Mouse (Mus musculus) embryonic facial prominence, embryonic 11.5 days (tissue): Measurements from ENCODE around the gene Luc7l3. TPM values are rescaled to one million over a fixed set of nuclear protein-coding genes. Genes with fewer than 3 reads are reported as not detected.

Source experiments
- ATAC-seq: fragments of 200-750 bp; cut with Nextera tagmentation; replicated peaks from 2 replicates; pipeline ENCODE4 v1.8.0; 2017; ENCODE audit warnings: low read depth; ENCODE audit not compliant: insufficient number of reproducible peaks, low FRiP score, low TSS enrichment
- DNase-seq: peaks from one replicate; pipeline ENCODE4 v3.0.0-alpha.2; 2015; ENCODE audit warnings: low spot score
- H3K27ac ChIP-seq: fragments of 300-500 bp; sonication (generic); replicated peaks from 2 replicates; pipeline ENCODE4 v1.5.1; 2014; ENCODE audit warnings: mild to moderate bottlenecking, low read depth, low read length, control low read depth
- H3K27me3 ChIP-seq: fragments of 300-500 bp; sonication (generic); 2 replicates; pipeline ENCODE4 v1.6.1; 2014; ENCODE audit warnings: mild to moderate bottlenecking, low read length, moderate library complexity, mixed read lengths; ENCODE audit not compliant: control insufficient read depth, insufficient read depth
- H3K36me3 ChIP-seq: fragments of 300-500 bp; sonication (generic); replicated peaks from 2 replicates; pipeline ENCODE4 v1.6.1; 2014; ENCODE audit warnings: low read depth, mild to moderate bottlenecking, low read length, moderate library complexity, mixed read lengths; ENCODE audit not compliant: control insufficient read depth, insufficient read depth
- H3K4me1 ChIP-seq: fragments of 300-500 bp; sonication (generic); 2 replicates; pipeline ENCODE4 v1.6.1; 2014; ENCODE audit warnings: low read length, mixed read lengths; ENCODE audit not compliant: control insufficient read depth, insufficient read depth
- H3K4me2 ChIP-seq: fragments of 300-500 bp; sonication (generic); 2 replicates; pipeline ENCODE4 v1.6.1; 2014; ENCODE audit warnings: low read depth, mild to moderate bottlenecking, control low read depth, low read length, moderate library complexity
- H3K4me3 ChIP-seq: fragments of 300-500 bp; sonication (generic); 2 replicates; pipeline ENCODE4 v1.5.1; 2014; ENCODE audit warnings: low read depth, low read length, control low read depth
- H3K9ac ChIP-seq: fragments of 300-500 bp; sonication (generic); replicated peaks from 2 replicates; pipeline ENCODE4 v1.6.1; 2014; ENCODE audit warnings: mild to moderate bottlenecking, control low read depth, low read length
- H3K9me3 ChIP-seq: fragments of 300-500 bp; sonication (generic); replicated peaks from 2 replicates; pipeline ENCODE4 v1.6.1; 2016; ENCODE audit warnings: mild to moderate bottlenecking, low read length, inconsistent platforms, mixed read lengths; ENCODE audit not compliant: control insufficient read depth
- WGBS: fragments of 180-500 bp; shearing (Covaris S2); extraction: QIAGEN DNeasy Blood & Tissue Kit; methylation state at CpG from one replicate; pipeline ENCODE4 v1.1.7; 2014; 5-methylcytosine and 5-hydroxymethylcytosine counted together
- polyA plus RNA-seq: library from polyadenylated mRNA; unstranded; fragments of >200 nt; fragmentation: Nextera tagmentation; extraction: Ambion mirVana; gene quantifications from 2 replicates; pipeline ENCODE4 v1.2.1, GENCODE M21; 2014

Luc7l3 gene
- polyA plus RNA-seq, 1 experiment from 2014 or later, result 126 TPM

DNA sequence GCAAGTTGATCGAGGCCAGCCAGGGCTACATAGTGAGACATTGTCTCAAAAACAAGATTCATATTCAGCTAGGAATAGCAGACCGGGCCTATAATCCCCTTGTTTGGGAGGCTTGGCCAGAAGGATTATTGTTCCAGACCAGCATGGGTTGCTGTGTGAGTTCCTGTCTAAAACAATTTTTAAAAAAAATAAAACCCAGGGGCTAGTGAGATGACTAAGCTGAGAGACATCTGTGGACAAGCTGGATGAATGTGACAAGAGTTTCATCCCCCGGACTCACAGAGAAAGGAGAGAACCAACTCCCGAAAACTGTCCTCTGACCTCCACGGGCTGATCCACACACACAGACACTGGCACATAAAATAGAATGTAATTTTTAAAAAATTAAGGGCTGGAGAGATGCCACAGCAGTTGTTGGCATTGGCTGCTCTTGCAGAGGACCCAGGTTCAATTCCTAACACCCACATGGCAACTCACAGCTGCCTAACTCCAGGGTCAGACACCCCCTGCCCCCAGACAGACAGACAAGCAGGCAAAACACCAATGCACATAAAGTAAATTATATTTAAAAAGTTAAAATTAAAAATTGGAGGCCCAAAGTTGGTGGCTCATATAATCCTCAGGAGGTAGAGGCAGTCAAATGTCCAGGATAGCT lies 1.6 kb upstream of the Luc7l3 start:
- Histone ChIP-seq H3K27me3 (no peaks in the 10 kb centered on the region), H3K9me3 (no peaks in the 10 kb centered on the region), H3K27ac (no peak overlapping the region), H3K4me2 (no peak overlapping the region), H3K9ac (no peak overlapping the region), H3K4me3 (no peak overlapping the region), H3K36me3 (no peaks in the 10 kb centered on the region), H3K4me1 (no peaks in the 10 kb centered on the region)
- WGBS, result 87% methylated on average over 5 of the region's 5 CpGs
- DNase-seq, result no peak
- no peak for ATAC-seq

DNA sequence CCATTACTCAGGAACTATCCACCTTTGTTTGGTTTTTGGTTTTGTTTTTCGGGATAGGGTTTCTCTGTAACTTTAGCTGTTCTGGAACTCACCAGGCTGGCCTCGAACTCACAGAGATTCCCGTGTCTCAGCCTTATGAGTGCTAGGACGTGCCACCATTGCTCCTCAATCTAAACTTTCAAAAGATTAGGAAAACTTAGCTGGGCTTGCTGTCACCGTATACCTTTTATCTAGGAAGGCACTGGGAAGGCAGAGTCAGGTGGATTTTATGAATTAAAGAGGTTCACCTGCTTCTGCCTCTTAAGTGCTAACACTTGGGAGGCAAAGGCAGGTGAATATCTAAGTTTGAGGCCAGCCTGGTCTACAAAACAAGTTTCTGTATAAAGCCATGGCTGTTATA lies 848 bp upstream of the Luc7l3 start:
- H3K9me3 ChIP-seq, result no peaks in the 10 kb centered on the region
- H3K27me3 ChIP-seq, result no peaks in the 10 kb centered on the region
- no peaks in the 10 kb centered on the region for H3K36me3 ChIP-seq
- peak overlapping the region; percentile 76 for H3K4me2 ChIP-seq
- 0 out of 2 replicates have a peak overlapping the region, but pooled peaks have one; percentile 100 for H3K4me3 ChIP-seq
- H3K4me1 ChIP-seq, result no peaks in the 10 kb centered on the region
- 31% methylated on average over 5 of the region's 5 CpGs for WGBS
- DNase-seq (peak; percentile 37), ATAC-seq (no peak)
- H3K27ac ChIP-seq, result no peak overlapping the region
- H3K9ac ChIP-seq, result peak overlapping the region; percentile 99

DNA sequence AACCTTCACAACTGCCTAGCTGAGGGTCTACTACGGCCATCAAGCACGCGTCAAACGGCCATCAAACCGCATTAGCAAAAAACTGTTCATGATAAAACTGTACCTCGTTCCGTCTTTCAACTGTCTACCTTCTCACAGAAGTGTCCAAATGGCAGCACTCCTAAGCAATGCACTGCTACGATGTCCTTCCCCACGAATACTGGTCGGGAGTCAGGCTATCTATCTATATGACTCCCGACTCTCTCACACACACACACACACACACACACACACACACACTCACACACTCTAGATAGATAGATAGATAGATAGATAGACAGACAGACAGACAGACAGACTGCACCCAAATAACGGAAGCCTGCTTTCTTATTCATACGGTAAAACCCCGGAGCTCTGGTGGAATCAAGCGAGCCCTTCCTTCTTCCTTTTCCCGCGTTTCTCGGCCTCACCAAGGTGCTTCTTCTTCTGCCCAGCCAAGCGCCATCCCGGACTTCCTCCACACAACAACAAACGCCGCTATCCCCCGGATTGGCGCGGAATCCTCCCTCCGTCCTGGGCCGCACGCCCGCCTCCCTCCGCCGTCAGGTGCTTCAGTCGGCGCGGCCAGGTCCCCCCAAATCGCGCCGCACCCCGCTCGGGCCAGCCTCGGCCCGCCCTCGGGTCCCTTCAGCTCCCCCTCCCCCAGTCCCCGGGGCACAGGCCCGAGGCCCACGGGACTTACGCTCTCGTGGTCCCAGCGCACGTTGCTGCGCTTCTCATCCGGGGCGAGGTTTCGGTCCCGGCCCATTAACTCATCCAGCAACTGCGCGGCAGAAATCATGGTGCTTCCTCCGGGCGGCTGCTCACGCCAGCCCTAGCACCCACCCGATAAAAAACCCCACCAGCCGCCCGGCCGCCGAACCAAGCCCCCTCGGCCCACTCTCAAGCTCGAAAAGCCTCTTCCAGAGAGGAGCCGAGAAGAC lies 538 bp downstream of the Luc7l3 start:
- peak; percentile 43 for DNase-seq
- no peaks in the 10 kb centered on the region for H3K4me1 ChIP-seq
- under 1% methylated on average over 67 of the region's 67 CpGs for WGBS

DNA sequence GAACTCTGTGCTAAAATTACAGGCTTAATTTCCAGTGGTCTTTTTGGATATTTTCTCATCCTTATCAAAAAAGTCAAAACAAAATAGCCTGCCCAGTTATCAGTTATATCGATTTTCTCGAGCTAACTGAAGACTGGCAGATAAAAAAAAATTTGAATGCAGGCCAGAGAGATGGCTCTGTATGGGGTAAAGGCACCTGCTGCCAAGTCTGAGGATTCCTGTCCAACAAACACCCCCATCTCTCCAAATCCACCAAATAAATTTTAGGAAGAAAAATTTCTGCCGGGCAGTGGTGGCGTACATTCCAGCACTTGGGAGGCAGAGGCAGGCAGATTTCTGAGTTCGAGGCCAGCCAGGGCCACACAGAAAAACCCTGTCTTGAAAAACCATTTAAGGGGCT lies 3.7 kb downstream of the Luc7l3 start:
- Histone ChIP-seq H3K27me3 (no peaks in the 10 kb centered on the region), H3K9me3 (no peaks in the 10 kb centered on the region), H3K4me2 (no peak overlapping the region), H3K4me1 (no peaks in the 10 kb centered on the region), H3K9ac (no peak overlapping the region), H3K36me3 (no peaks in the 10 kb centered on the region), H3K4me3 (no peak overlapping the region), H3K27ac (no peak overlapping the region)
- DNase-seq (no peak), ATAC-seq (no peak)
- 91% methylated on average over 5 of the region's 5 CpGs for WGBS

More for the DNA sequence above, 538 bp downstream of the Luc7l3 start:
- peak overlapping the region; percentile 76 for H3K4me2 ChIP-seq
- no peaks in the 10 kb centered on the region for H3K36me3 ChIP-seq
- ATAC-seq, result peak; percentile 70
- H3K9me3 ChIP-seq, result no peaks in the 10 kb centered on the region
- peak overlapping the region; percentile 100 for H3K4me3 ChIP-seq
- H3K27me3 ChIP-seq, result no peaks in the 10 kb centered on the region
- peak overlapping the region; percentile 99 for H3K9ac ChIP-seq
- peak overlapping the region; percentile 96 for H3K27ac ChIP-seq

DNA sequence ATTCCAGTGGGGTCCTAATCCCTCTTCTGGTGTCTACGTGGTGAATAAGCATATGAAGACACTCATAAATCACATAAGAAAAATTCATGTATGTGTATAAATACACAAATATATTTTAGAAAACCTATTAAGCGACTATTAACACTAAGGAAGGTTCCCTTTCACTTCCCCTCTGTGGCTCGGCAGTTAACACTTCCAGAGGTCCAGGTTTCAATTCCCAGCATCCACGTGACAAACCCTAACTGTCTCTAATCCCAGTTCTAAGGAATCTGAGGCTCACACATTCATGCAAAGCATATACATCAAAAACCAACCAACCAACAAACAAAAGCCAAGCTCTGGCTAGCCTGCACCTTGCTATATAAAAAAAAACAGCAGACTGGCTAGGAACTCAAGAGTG lies 4.3 kb downstream of the Luc7l3 start:
- Histone ChIP-seq H3K9me3 (no peaks in the 10 kb centered on the region), H3K4me1 (no peaks in the 10 kb centered on the region), H3K4me3 (no peak overlapping the region), H3K27ac (no peak overlapping the region), H3K4me2 (no peak overlapping the region), H3K36me3 (no peaks in the 10 kb centered on the region), H3K27me3 (no peaks in the 10 kb centered on the region), H3K9ac (no peak overlapping the region)
- WGBS, result 69% methylated on average over 4 of the region's 4 CpGs
- DNase-seq (no peak), ATAC-seq (no peak)

DNA sequence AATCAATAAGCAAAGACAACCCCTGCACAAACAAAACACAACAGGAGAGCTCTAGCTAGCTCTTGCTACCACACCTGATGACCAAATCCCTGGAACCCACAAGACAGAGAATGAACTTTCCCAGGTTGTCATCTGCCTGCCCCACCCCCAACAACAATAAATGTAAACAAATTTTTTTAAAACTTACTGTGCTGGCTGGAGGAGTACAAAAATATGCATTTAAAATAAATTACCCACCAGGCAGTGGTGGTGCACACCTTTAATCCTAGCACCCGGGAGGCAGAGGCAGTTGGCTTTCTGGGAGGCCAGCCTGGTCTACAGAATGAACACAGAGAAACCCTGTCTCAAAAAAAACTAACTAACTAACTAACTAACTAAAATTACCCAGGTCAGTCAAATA lies 4.8 kb downstream of the Luc7l3 start:
- ATAC-seq, result no peak
- no peak overlapping the region for H3K27ac ChIP-seq
- no peaks in the 10 kb centered on the region for H3K27me3 ChIP-seq
- H3K9ac ChIP-seq, result no peak overlapping the region
- no peak overlapping the region for H3K4me2 ChIP-seq
- no peak for DNase-seq
- no peaks in the 10 kb centered on the region for H3K36me3 ChIP-seq
- 79% methylated on average over 1 of the region's 1 CpGs for WGBS
- no peaks in the 10 kb centered on the region for H3K4me1 ChIP-seq
- H3K4me3 ChIP-seq, result no peak overlapping the region
- H3K9me3 ChIP-seq, result no peaks in the 10 kb centered on the region

DNA sequence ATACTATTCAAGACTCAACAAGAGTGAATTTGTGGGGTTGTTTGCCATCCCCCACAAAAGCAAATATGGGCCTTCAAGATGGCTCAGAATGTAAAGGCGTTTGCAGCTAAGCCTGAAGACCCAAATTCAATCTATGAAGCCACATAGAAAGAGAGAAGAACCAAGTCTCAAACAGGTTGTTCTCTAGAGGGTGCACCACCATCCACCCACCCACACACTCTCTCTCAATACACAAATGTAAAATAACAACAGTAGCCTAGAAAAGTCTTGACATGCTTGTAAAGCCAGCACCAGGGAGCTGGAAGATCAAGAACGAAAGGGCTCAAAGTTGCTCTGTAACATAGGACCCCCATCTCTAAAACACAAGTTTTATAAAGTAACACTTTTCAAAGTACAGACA lies 5.3 kb downstream of the Luc7l3 start:
- H3K4me3 ChIP-seq, result no peak overlapping the region
- 92% methylated on average over 2 of the region's 2 CpGs for WGBS
- H3K4me1 ChIP-seq, result no peaks in the 10 kb centered on the region
- H3K4me2 ChIP-seq, result no peak overlapping the region
- H3K27ac ChIP-seq, result no peak overlapping the region
- DNase-seq (no peak), ATAC-seq (no peak)
- H3K36me3 ChIP-seq, result no peaks in the 10 kb centered on the region
- H3K9ac ChIP-seq, result no peak overlapping the region
- H3K27me3 ChIP-seq, result no peaks in the 10 kb centered on the region
- H3K9me3 ChIP-seq, result no peaks in the 10 kb centered on the region

DNA sequence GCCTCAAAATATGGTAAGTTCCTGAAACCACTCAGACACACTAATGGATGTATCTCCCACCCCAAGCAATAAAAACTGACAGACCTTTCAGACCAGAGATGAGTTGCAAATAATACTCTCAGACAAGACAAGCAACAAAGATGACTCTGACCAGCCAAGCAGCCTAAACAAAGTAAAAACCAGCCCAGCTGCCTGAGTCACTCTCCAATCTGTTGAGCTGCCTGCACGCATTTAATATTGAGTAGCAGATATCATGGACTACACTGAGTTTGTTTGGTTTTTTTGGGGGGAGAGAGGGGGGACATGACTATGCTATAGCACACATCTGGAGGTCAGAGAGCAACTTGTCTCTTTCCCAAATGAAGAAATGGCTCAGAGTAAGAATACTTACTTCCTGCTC lies 6.5 kb downstream of the Luc7l3 start:
- Histone ChIP-seq H3K36me3 (no peaks in the 10 kb centered on the region), H3K27me3 (no peaks in the 10 kb centered on the region), H3K4me2 (no peak overlapping the region), H3K9me3 (no peaks in the 10 kb centered on the region), H3K4me3 (no peak overlapping the region), H3K27ac (no peak overlapping the region), H3K9ac (no peak overlapping the region), H3K4me1 (no peaks in the 10 kb centered on the region)
- whole genome bisulfite sequencing, result 71% methylated on average over 1 of the region's 1 CpGs
- ATAC-seq, result no peak
- DNase-seq, result no peak
